Mouse (Mus musculus): ENCODE data around the gene Rnf216. TPM values are rescaled to one million over a fixed set of nuclear protein-coding genes. Genes with fewer than 3 reads are reported as not detected.
A peak's percentile ranks its signal among the peaks of the same experiment; 100 is the strongest.

Rnf216 gene
- polyA plus RNA-seq, 1 experiment = 12.2 TPM

- H3K27me3 ChIP-seq (ENCODE audit: control insufficient read depth, insufficient read depth, insufficient read length) = no peaks in the 10 kb centered on the region
- H3ac ChIP-seq (ENCODE audit: control insufficient read depth, insufficient read length, low read depth) = no peak overlapping the region
- peaks cover 16% of the 10 kb centered on the region for H3K79me3 ChIP-seq (ENCODE audit: low read depth)
- H3K79me2 ChIP-seq (ENCODE audit: control insufficient read depth, insufficient read depth) = peaks cover 27% of the 10 kb centered on the region
- peaks cover 34% of the 10 kb centered on the region for H3K36me3 ChIP-seq (ENCODE audit: control insufficient read depth, insufficient read depth)
- no peak overlapping the region for H3K4me3 ChIP-seq (ENCODE audit: insufficient read depth, poor library complexity, severe bottlenecking)
- TF ChIP-seq MYOD1 (IDR thresholded peaks at IDR 0.05; ENCODE audit: control insufficient read depth, insufficient read length, low read depth) (no peak), CEBPB (IDR thresholded peaks at IDR 0.05; ENCODE audit: low read depth) (no peak), USF1 (IDR thresholded peaks at IDR 0.05; ENCODE audit: low read depth) (no peak), MAX (IDR thresholded peaks at IDR 0.05) (no peak), MYOG (IDR thresholded peaks at IDR 0.05; ENCODE audit: control insufficient read depth, extremely low read depth, insufficient read length) (no peak), FOSL1 (IDR thresholded peaks at IDR 0.05; ENCODE audit: insufficient read depth, low read length, poor library complexity, severe bottlenecking) (no peak), CTCF (IDR thresholded peaks at IDR 0.05; ENCODE audit: control insufficient read depth, insufficient read depth, insufficient read length) (no peak)
These were observed 17.5 kb downstream of the Rnf216 start for GRCm38 (mm10) chr5:143095256-143095655.

GRCm38 (mm10) chr5:143092891-143093290, 19.9 kb downstream of the Rnf216 start:
- Histone ChIP-seq H3K79me2 (ENCODE audit: control insufficient read depth, insufficient read depth) (peaks cover 6% of the 10 kb centered on the region), H3K36me3 (ENCODE audit: control insufficient read depth, insufficient read depth) (peaks cover 54% of the 10 kb centered on the region), H3K27me3 (ENCODE audit: control insufficient read depth, insufficient read depth, insufficient read length) (no peaks in the 10 kb centered on the region), H3ac (ENCODE audit: control insufficient read depth, insufficient read length, low read depth) (no peak overlapping the region), H3K79me3 (ENCODE audit: low read depth) (peaks cover 2% of the 10 kb centered on the region), H3K4me3 (ENCODE audit: insufficient read depth, poor library complexity, severe bottlenecking) (no peak overlapping the region)
- TF ChIP-seq USF1 (IDR thresholded peaks at IDR 0.05; ENCODE audit: low read depth) = no peak
- no peak for TF ChIP-seq MYOG (IDR thresholded peaks at IDR 0.05; ENCODE audit: control insufficient read depth, extremely low read depth, insufficient read length)
- TF ChIP-seq MAX (IDR thresholded peaks at IDR 0.05) = no peak

- Histone ChIP-seq H3K79me2 (ENCODE audit: control insufficient read depth, insufficient read depth) (no peaks in the 10 kb centered on the region), H3ac (ENCODE audit: control insufficient read depth, insufficient read length, low read depth) (no peak overlapping the region), H3K4me3 (ENCODE audit: insufficient read depth, poor library complexity, severe bottlenecking) (no peak overlapping the region), H3K79me3 (ENCODE audit: low read depth) (no peaks in the 10 kb centered on the region), H3K36me3 (ENCODE audit: control insufficient read depth, insufficient read depth) (peaks cover 56% of the 10 kb centered on the region), H3K27me3 (ENCODE audit: control insufficient read depth, insufficient read depth, insufficient read length) (no peaks in the 10 kb centered on the region)
- TF ChIP-seq MAX (IDR thresholded peaks at IDR 0.05) (no peak), FOSL1 (IDR thresholded peaks at IDR 0.05; ENCODE audit: insufficient read depth, low read length, poor library complexity, severe bottlenecking) (no peak), USF1 (IDR thresholded peaks at IDR 0.05; ENCODE audit: low read depth) (no peak), CEBPB (IDR thresholded peaks at IDR 0.05; ENCODE audit: low read depth) (no peak), MYOD1 (IDR thresholded peaks at IDR 0.05; ENCODE audit: control insufficient read depth, insufficient read length, low read depth) (no peak), MYOG (IDR thresholded peaks at IDR 0.05; ENCODE audit: control insufficient read depth, extremely low read depth, insufficient read length) (no peak), CTCF (IDR thresholded peaks at IDR 0.05; ENCODE audit: control insufficient read depth, insufficient read depth, insufficient read length) (peak; percentile 10)
These were observed 27.9 kb downstream of the Rnf216 start for GRCm38 (mm10) chr5:143084898-143085297.

- Histone ChIP-seq H3K79me2 (ENCODE audit: control insufficient read depth, insufficient read depth) (no peaks in the 10 kb centered on the region), H3K79me3 (ENCODE audit: low read depth) (no peaks in the 10 kb centered on the region), H3K36me3 (ENCODE audit: control insufficient read depth, insufficient read depth) (peaks cover 60% of the 10 kb centered on the region), H3ac (ENCODE audit: control insufficient read depth, insufficient read length, low read depth) (no peak overlapping the region), H3K4me3 (ENCODE audit: insufficient read depth, poor library complexity, severe bottlenecking) (no peak overlapping the region), H3K27me3 (ENCODE audit: control insufficient read depth, insufficient read depth, insufficient read length) (no peaks in the 10 kb centered on the region)
- no peak for TF ChIP-seq FOSL1 (IDR thresholded peaks at IDR 0.05; ENCODE audit: insufficient read depth, low read length, poor library complexity, severe bottlenecking)
- TF ChIP-seq MYOD1 (IDR thresholded peaks at IDR 0.05; ENCODE audit: control insufficient read depth, insufficient read length, low read depth) = no peak
- TF ChIP-seq USF1 (IDR thresholded peaks at IDR 0.05; ENCODE audit: low read depth) = no peak
These were observed 33.0 kb downstream of the Rnf216 start for GRCm38 (mm10) chr5:143079806-143080205.

- Histone ChIP-seq H3K79me3 (ENCODE audit: low read depth) (no peaks in the 10 kb centered on the region), H3ac (ENCODE audit: control insufficient read depth, insufficient read length, low read depth) (no peak overlapping the region), H3K36me3 (ENCODE audit: control insufficient read depth, insufficient read depth) (peaks cover 64% of the 10 kb centered on the region), H3K27me3 (ENCODE audit: control insufficient read depth, insufficient read depth, insufficient read length) (no peaks in the 10 kb centered on the region), H3K79me2 (ENCODE audit: control insufficient read depth, insufficient read depth) (no peaks in the 10 kb centered on the region), H3K4me3 (ENCODE audit: insufficient read depth, poor library complexity, severe bottlenecking) (no peak overlapping the region)
- no peak for TF ChIP-seq MYOD1 (IDR thresholded peaks at IDR 0.05; ENCODE audit: control insufficient read depth, insufficient read length, low read depth)
- no peak for TF ChIP-seq CTCF (IDR thresholded peaks at IDR 0.05; ENCODE audit: control insufficient read depth, insufficient read depth, insufficient read length)
- no peak for TF ChIP-seq MYOG (IDR thresholded peaks at IDR 0.05; ENCODE audit: control insufficient read depth, extremely low read depth, insufficient read length)
- no peak for TF ChIP-seq FOSL1 (IDR thresholded peaks at IDR 0.05; ENCODE audit: insufficient read depth, low read length, poor library complexity, severe bottlenecking)
- no peak for TF ChIP-seq USF1 (IDR thresholded peaks at IDR 0.05; ENCODE audit: low read depth)
- no peak for TF ChIP-seq MAX (IDR thresholded peaks at IDR 0.05)
- no peak for TF ChIP-seq CEBPB (IDR thresholded peaks at IDR 0.05; ENCODE audit: low read depth)
These were observed 36.1 kb downstream of the Rnf216 start for GRCm38 (mm10) chr5:143076603-143077143.

- TF ChIP-seq USF1 (IDR thresholded peaks at IDR 0.05; ENCODE audit: low read depth) (no peak), FOSL1 (IDR thresholded peaks at IDR 0.05; ENCODE audit: insufficient read depth, low read length, poor library complexity, severe bottlenecking) (no peak), CEBPB (IDR thresholded peaks at IDR 0.05; ENCODE audit: low read depth) (no peak), MAX (IDR thresholded peaks at IDR 0.05) (no peak), MYOG (IDR thresholded peaks at IDR 0.05; ENCODE audit: control insufficient read depth, extremely low read depth, insufficient read length) (no peak), MYOD1 (IDR thresholded peaks at IDR 0.05; ENCODE audit: control insufficient read depth, insufficient read length, low read depth) (no peak), CTCF (IDR thresholded peaks at IDR 0.05; ENCODE audit: control insufficient read depth, insufficient read depth, insufficient read length) (no peak)
- peaks cover 64% of the 10 kb centered on the region for H3K36me3 ChIP-seq (ENCODE audit: control insufficient read depth, insufficient read depth)
These were observed 36.8 kb downstream of the Rnf216 start for GRCm38 (mm10) chr5:143075987-143076386.

More at GRCm38 (mm10) chr5:143075987-143076386, 36.8 kb downstream of the Rnf216 start:
- no peaks in the 10 kb centered on the region for H3K79me2 ChIP-seq (ENCODE audit: control insufficient read depth, insufficient read depth)
- H3K4me3 ChIP-seq (ENCODE audit: insufficient read depth, poor library complexity, severe bottlenecking) = no peak overlapping the region
- no peaks in the 10 kb centered on the region for H3K79me3 ChIP-seq (ENCODE audit: low read depth)
- no peak overlapping the region for H3ac ChIP-seq (ENCODE audit: control insufficient read depth, insufficient read length, low read depth)
- no peaks in the 10 kb centered on the region for H3K27me3 ChIP-seq (ENCODE audit: control insufficient read depth, insufficient read depth, insufficient read length)

Data from C2C12 (cell line).